Mouse (Mus musculus) liver, embryonic 14.5 days (tissue): ENCODE measurements around the gene Khdrbs1.

Experiments
- CTCF ChIP-seq: IDR thresholded peaks from 2 replicates; pipeline ENCODE4 v1.5.1; 2016; ENCODE audit warnings: antibody characterized with exemption, low read depth, control low read depth
- EP300 ChIP-seq: IDR thresholded peaks from 2 replicates; pipeline ENCODE4 v1.6.1; 2016; ENCODE audit warnings: antibody characterized with exemption, low read depth

- TF ChIP-seq CTCF (no peak), EP300 (peak; percentile 38; the same call in 1 of the 2 replicates)
Observed at GRCm38 (mm10) chr4:129742232-129743009, at the start of gene Khdrbs1.
